Mouse (Mus musculus): ENCODE measurements at regions not wholly inside any gene's neighbourhood (a gene's known extent, or its start where the extent isn't known, plus 50 kb on each side); places are given as distances from the start of the nearest gene placed in this dataset.

DNA sequence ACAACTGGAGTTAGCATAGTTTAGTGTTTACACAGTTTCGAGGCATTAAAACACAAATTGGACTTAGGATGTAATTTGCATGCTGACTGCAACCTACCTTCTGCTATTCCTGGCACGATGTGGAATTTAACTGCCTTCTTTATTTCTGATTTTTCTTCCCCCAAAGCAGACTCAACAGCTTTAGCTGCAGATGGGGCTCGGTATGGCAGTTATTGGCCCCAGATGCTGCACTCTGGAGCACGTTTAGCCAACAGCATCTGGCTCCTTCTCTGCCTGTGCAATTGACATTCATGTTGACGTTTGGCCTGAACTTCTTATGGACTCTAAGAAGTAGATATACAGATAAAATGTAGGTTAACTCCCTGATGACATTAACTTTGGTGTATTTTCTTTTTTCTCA lies 625.8 kb upstream of the Gm597 start:
- no peak for DNase-seq (ENCODE audit: inconsistent ontology term)

DNA sequence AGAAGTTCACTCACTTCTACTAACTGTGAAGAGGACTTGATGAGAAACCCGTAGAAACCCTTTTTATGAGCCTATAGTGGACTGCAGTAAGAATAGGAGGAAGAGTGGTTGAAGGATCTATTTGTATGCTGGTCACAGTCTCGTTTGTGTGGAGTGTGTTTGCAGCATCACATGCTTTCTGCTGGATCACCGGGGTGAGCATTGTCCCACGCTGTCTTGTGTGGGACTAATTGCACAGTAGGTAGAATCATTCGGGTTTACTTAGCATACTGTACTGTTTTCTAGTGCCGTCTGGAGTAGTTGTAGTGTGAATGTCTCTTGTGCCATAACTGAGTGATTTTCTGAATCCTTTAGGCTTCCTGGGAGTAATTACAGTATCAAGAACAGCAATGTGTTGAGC lies 624.1 kb upstream of the Gm597 start:
- DNase-seq (ENCODE audit: inconsistent ontology term), result no peak

DNA sequence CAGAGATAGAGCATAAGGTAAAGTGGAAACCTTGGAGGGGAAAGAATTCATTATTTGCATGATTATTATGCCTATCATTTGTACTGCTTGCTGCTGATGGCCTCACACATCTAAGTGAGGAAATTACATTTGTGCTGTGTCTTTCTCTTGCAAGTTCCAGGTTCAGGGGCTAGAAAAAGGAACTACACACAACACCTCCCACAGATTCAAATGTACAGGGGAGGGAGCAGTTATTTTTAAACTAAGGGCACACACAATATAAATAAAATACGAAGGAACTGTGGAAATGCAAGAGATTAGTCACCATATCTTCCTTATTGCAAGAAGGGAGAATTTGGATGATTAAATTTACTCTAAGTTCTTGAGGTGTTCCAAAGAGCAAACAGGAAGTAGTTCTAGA lies 583.7 kb upstream of the Gm597 start:
- DNase-seq (ENCODE audit: inconsistent ontology term), result no peak

DNA sequence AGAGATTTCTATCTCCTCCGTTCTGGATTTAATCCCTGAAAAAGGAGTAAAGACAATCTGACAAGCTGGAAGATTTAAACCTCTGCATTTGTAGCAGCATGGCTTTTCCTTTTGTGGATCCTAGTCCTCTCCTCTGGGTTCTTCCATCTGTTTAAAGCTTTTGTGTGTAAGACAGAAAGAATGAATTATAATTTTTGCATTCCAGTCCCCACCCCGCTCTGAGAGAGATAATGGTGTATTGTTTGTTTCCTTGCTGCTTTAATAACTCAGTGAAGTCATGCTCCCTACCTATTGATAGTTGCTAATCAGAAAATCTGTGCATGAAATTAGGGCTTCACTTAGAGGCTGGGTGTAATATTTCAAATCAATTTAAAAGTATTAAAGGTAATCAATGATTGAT lies 561.5 kb upstream of the Gm597 start:
- peak; percentile 10 for DNase-seq (ENCODE audit: inconsistent ontology term)

DNA sequence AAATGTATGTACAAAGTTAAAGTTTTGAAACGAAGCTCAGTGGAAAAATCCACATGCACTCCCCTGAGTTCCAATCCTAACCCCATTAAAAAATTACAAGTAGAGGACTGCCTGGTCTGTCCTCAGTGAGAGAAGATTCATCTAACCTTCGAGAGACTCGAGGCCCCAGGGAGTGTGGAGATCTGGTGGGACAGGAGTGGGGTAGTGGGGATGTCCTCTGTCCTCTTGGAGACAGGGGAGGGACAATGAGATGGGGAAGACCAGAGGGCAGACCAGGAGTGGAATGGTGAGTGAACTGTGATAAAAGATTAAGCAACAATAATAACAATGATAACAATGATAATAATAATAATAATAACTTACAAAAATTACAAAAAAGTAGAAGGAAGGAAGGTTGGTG lies 560.9 kb upstream of the Gm597 start:
- no peak for DNase-seq (ENCODE audit: inconsistent ontology term)

DNA sequence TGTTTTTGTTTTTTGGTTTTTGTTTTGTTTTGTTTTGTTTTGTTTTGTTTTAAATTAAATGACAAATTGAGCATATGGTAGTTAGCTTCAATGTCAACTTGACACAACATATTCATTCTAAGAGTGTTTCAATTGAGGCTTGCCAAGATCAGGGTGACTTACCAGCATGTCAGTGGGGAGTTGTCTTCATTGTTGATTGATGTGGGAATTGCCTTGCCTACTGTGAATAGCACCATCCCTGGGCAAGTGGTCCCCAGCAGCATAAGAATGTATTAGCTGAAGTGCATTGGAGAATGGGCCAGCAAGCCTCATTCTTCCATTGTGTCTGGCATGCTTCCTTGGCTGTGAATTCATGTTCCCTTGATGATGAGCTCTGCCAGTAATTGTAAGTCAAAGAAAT lies 548.9 kb upstream of the Gm597 start:
- DNase-seq (ENCODE audit: inconsistent ontology term), result peak; percentile 13

Measured in Muller cell, postnatal 12 days (primary cell).